Mouse (Mus musculus): ENCODE results near the gene Lims1.

DNA sequence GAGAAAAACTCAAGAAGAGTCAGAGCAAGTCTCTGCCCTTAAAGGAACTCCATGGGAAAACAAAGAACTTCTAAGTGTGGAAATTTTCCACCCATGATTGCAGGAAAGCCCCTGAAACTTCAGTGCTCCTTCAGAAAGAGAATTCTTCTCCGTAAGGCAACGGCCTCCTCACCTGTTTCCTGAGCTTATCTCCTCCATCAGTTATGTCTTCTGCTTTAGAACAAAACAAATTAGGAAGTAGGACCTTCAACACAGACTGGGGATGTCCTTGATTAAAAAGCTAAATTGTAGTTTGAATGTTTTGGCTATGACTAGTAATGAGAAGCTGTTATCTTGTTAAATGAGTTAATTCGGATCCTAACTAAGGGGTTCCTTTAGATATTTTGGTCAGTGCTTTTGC lies 20.3 kb downstream of the Lims1 start:
- TF ChIP-seq CTCF (IDR thresholded peaks at IDR 0.05; ENCODE audit: low read depth) (no peak), EP300 (IDR thresholded peaks at IDR 0.05; ENCODE audit: low read depth) (no peak)

All from heart, postnatal 0 days (tissue).